Mouse (Mus musculus) kidney, adult 18-20 months (tissue): ENCODE data around the gene Hkdc1.
"Not testable (repeated sequence)": the region's sequence is repeated elsewhere in the genome, so short reads cannot be mapped to it uniquely, and the experiment has no call there.

ENCODE experiments used
- DNase-seq: peaks from one replicate; pipeline ENCODE4 v3.0.0; 2021

Gene Hkdc1

GRCm38 (mm10) chr10:62422255-62422654 is at the start of gene Hkdc1:
Hkdc1 (minus strand) TSS chr10:62422491.
- DNase-seq: peak; percentile 20

GRCm38 (mm10) chr10:62471105-62471504 is 48.8 kb upstream of the Hkdc1 start:
- no peak for DNase-seq

- DNase-seq: no peak
Measured at GRCm38 (mm10) chr10:62469736-62470135, 47.4 kb upstream of the Hkdc1 start.

GRCm38 (mm10) chr10:62461321-62461720 is 39.0 kb upstream of the Hkdc1 start:
- no peak for DNase-seq

- DNase-seq: not testable (repeated sequence)
Measured at GRCm38 (mm10) chr10:62452001-62452400, 29.7 kb upstream of the Hkdc1 start.

- no peak for DNase-seq
Measured at GRCm38 (mm10) chr10:62450280-62450640, 28.0 kb upstream of the Hkdc1 start.

- DNase-seq: peak; percentile 96
Measured at GRCm38 (mm10) chr10:62449364-62450279, 27.3 kb upstream of the Hkdc1 start, which contains the start of the genes 4930507D05Rik and Supv3l1. 4930507D05Rik (plus strand) TSS chr10:62449489. Supv3l1 (minus strand) TSS chr10:62449738.

- no peak for DNase-seq
Measured at GRCm38 (mm10) chr10:62430427-62430826, 8.1 kb upstream of the Hkdc1 start.

- no peak for DNase-seq
Measured at GRCm38 (mm10) chr10:62425081-62425871, 3.0 kb upstream of the Hkdc1 start.

- no peak for DNase-seq
Measured at GRCm38 (mm10) chr10:62421127-62421526, 1.2 kb downstream of the Hkdc1 start.

- DNase-seq: no peak
Measured at GRCm38 (mm10) chr10:62420399-62420798, 1.9 kb downstream of the Hkdc1 start.

- DNase-seq: no peak
Measured at GRCm38 (mm10) chr10:62419422-62419821, 2.9 kb downstream of the Hkdc1 start.

GRCm38 (mm10) chr10:62418831-62419356 is 3.4 kb downstream of the Hkdc1 start:
- no peak for DNase-seq

- DNase-seq: no peak
Measured at GRCm38 (mm10) chr10:62413606-62413982, 8.7 kb downstream of the Hkdc1 start.

- DNase-seq: peak; percentile 25
Measured at GRCm38 (mm10) chr10:62412906-62413605, 9.2 kb downstream of the Hkdc1 start.

- DNase-seq: no peak
Measured at GRCm38 (mm10) chr10:62411431-62412410, 10.6 kb downstream of the Hkdc1 start.

- DNase-seq: peak; percentile 72
Measured at GRCm38 (mm10) chr10:62410943-62411342, 11.3 kb downstream of the Hkdc1 start.

GRCm38 (mm10) chr10:62404901-62405300 is 17.4 kb downstream of the Hkdc1 start:
- no peak for DNase-seq

GRCm38 (mm10) chr10:62401641-62402111 is 20.6 kb downstream of the Hkdc1 start:
- no peak for DNase-seq

- no peak for DNase-seq
Measured at GRCm38 (mm10) chr10:62383011-62383410, 39.3 kb downstream of the Hkdc1 start.

- DNase-seq: no peak
Measured at GRCm38 (mm10) chr10:62380936-62381335, 41.4 kb downstream of the Hkdc1 start.
